Mouse (Mus musculus) neural tube, embryonic 12.5 days (tissue): ENCODE results near the gene Rad51ap1. TPM values are rescaled to one million over a fixed set of nuclear protein-coding genes. Genes with fewer than 3 reads are reported as not detected.

ENCODE experiments used
- ATAC-seq: fragments of 200-750 bp; cut with Nextera tagmentation; 2 replicates; pipeline ENCODE4 v1.8.0; 2017; ENCODE audit warnings: low read depth, mild to moderate bottlenecking, moderate TSS enrichment, moderate library complexity; ENCODE audit not compliant: low FRiP score
- H3K27ac ChIP-seq: fragments of 300-500 bp; sonication (generic); 2 replicates; pipeline ENCODE4 v1.5.1; 2016
- H3K27me3 ChIP-seq: fragments of 300-500 bp; sonication (generic); replicated peaks from 2 replicates; pipeline ENCODE4 v1.6.1; 2016; ENCODE audit warnings: mild to moderate bottlenecking
- H3K36me3 ChIP-seq: fragments of 300-500 bp; sonication (generic); 2 replicates; pipeline ENCODE4 v1.6.1; 2016; ENCODE audit warnings: mild to moderate bottlenecking
- H3K4me1 ChIP-seq: fragments of 300-500 bp; sonication (generic); 2 replicates; pipeline ENCODE4 v1.6.1; 2016
- H3K4me2 ChIP-seq: fragments of 300-500 bp; sonication (generic); replicated peaks from 2 replicates; pipeline ENCODE4 v1.6.1; 2016; ENCODE audit warnings: mild to moderate bottlenecking
- H3K4me3 ChIP-seq: fragments of 300-500 bp; sonication (generic); 2 replicates; pipeline ENCODE4 v1.5.1; 2016
- H3K9ac ChIP-seq: fragments of 300-500 bp; sonication (generic); 2 replicates; pipeline ENCODE4 v1.6.1; 2016; ENCODE audit warnings: mild to moderate bottlenecking
- H3K9me3 ChIP-seq: fragments of 300-500 bp; sonication (generic); 2 replicates; pipeline ENCODE4 v1.6.1; 2016; ENCODE audit warnings: mild to moderate bottlenecking
- WGBS: fragments of 180-500 bp; shearing (Covaris S2); methylation state at CpG from one replicate; pipeline ENCODE4 v1.1.7; 2016; 5-methylcytosine and 5-hydroxymethylcytosine counted together
- polyA plus RNA-seq: library from polyadenylated mRNA; unstranded; fragments of >200 nt; fragmentation: Nextera tagmentation; extraction: Ambion mirVana; gene quantifications from 2 replicates; pipeline ENCODE4 v1.2.1, GENCODE M21; 2016

Rad51ap1 gene
- polyA plus RNA-seq: 37.9 and 39.0 TPM in 2 replicates

DNA sequence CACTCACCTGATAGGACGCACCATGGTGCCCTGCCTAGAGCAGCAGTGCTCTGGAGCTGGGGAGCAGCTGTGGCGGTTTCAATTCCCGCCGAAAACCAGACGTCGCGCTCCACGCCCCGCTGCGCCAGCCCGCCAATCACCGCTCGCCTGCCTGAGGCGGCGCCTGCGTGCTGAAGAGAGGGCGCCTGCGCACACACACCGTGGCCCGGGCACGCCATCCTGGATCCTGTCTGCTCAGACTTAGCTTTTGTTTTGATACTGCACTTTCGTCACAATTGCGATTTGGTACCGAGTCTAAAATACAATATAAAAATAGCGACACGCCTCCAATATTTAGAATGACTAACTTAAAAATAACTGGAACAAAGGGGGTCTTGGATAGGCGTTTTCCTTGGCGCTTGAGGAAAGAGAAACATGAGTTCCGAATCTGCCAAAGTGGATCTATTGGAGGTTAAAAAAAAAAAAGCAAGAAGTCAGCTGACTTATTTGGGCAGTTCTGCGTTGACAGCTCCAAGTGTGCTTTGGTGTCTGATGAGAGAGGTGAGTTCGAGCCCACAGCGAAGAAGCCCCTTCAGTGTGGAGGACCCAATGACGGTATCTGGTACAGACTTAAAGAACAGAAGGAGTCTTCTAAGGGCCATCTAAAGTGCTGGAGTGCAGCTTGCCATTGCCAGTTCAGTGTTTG lies at the start of gene Rad51ap1, which contains the start of gene D6Wsu163e:
Gene Rad51ap1 (minus strand): TSS at position 101 of the 685 bp plus-strand sequence.
Gene D6Wsu163e (plus strand): TSS at position 476 of the 685 bp plus-strand sequence.
- peak; percentile 99 for ATAC-seq
- H3K27me3 ChIP-seq: no peaks in the 10 kb centered on the region
- no peaks in the 10 kb centered on the region for H3K9me3 ChIP-seq
- peaks cover 13% of the 10 kb centered on the region for H3K36me3 ChIP-seq
- H3K9ac ChIP-seq: peak within 1 kb of the TSS; percentile 74
- H3K4me3 ChIP-seq: peak within 1 kb of the TSS; percentile 73
- H3K27ac ChIP-seq: no peak within 1 kb of the TSS
- peak within 1 kb of the TSS; percentile 98 for H3K4me2 ChIP-seq
- H3K4me1 ChIP-seq: peaks cover 18% of the 10 kb centered on the region
- under 1% methylated on average over 33 of the region's 33 CpGs for WGBS

GRCm38 (mm10) chr6:126981539-126982234 lies 42.3 kb upstream of the Rad51ap1 start:
- ATAC-seq: no peak
- H3K36me3 ChIP-seq: no peaks in the 10 kb centered on the region; the same call in 1 of the 2 replicates
- 67% methylated on average over 5 of the region's 5 CpGs for WGBS
- no peak overlapping the region for H3K27ac ChIP-seq
- H3K27me3 ChIP-seq: no peaks in the 10 kb centered on the region
- no peaks in the 10 kb centered on the region for H3K4me1 ChIP-seq
- H3K4me2 ChIP-seq: no peak overlapping the region
- no peak overlapping the region for H3K4me3 ChIP-seq
- H3K9ac ChIP-seq: no peak overlapping the region
- no peaks in the 10 kb centered on the region for H3K9me3 ChIP-seq

GRCm38 (mm10) chr6:126966241-126967026 lies 27.0 kb upstream of the Rad51ap1 start:
- Histone ChIP-seq H3K4me3 (no peak overlapping the region), H3K27ac (no peak overlapping the region), H3K9ac (no peak overlapping the region), H3K36me3 (peaks cover 34% of the 10 kb centered on the region), H3K4me2 (no peak overlapping the region), H3K4me1 (no peaks in the 10 kb centered on the region), H3K27me3 (no peaks in the 10 kb centered on the region), H3K9me3 (no peaks in the 10 kb centered on the region)
- 91% methylated on average over 14 of the region's 14 CpGs for WGBS
- ATAC-seq: no peak

- 92% methylated on average over 9 of the region's 9 CpGs for WGBS
- Histone ChIP-seq H3K36me3 (peaks cover 34% of the 10 kb centered on the region), H3K27ac (no peak overlapping the region), H3K9me3 (no peaks in the 10 kb centered on the region), H3K4me1 (no peaks in the 10 kb centered on the region), H3K27me3 (no peaks in the 10 kb centered on the region), H3K4me3 (no peak overlapping the region), H3K9ac (no peak overlapping the region), H3K4me2 (no peak overlapping the region)
- ATAC-seq: no peak
Observed at GRCm38 (mm10) chr6:126963426-126963825, 24.0 kb upstream of the Rad51ap1 start.

DNA sequence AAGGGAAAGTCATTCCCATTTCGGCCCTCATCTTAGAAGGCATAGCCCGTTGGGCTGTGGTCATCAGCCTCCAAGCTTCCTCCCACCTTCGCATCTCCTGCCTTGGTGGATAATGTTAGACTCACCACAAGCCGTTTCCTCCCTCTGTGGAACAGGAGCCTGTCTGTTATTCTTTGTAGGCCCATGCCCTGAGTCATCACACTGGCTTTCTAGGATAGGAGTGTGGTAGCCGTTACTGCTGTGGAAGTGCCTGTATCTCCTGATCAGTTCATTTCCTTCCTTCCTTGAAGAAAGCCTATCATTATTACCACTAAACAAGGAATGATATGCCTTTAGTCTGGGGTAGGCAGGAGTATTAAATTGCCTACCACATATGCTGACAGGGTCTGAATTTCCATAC lies 23.3 kb upstream of the Rad51ap1 start:
- WGBS: 91% methylated on average over 5 of the region's 5 CpGs
- no peak overlapping the region for H3K9ac ChIP-seq
- no peaks in the 10 kb centered on the region for H3K9me3 ChIP-seq
- no peak overlapping the region for H3K27ac ChIP-seq
- no peak for ATAC-seq
- no peaks in the 10 kb centered on the region for H3K4me1 ChIP-seq
- H3K4me2 ChIP-seq: no peak overlapping the region
- peaks cover 27% of the 10 kb centered on the region for H3K36me3 ChIP-seq
- no peaks in the 10 kb centered on the region for H3K27me3 ChIP-seq
- no peak overlapping the region for H3K4me3 ChIP-seq

DNA sequence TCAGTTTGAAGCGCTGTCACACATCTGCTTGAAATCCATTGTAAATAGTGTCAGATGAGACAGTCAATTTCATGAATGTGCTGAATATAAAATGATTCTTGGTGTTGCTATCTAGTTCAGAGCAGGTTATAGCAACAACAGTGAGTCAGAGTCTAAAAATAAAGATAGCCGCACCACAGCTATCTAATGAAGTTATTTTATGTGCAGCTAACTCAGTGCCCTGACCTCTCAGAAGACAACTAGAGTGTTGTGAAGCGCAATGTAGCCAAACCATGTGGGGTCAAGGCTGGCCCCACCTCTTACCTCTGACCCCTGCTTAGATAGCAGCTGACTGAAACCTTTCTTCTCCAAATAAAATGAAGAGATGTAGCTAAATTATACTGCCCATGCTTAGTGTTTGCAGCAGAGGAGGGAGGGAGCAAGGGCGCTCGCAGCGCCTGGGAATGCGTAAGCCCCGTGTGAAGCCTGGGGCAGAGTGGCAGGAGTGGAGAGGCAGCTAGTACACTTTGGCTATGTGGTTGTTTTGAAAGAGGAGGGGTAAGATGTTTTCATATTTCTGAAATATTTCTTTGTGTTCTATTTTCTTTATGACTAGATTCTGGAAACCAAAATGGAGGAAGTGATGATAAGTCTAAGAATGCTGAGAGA lies 22.1 kb upstream of the Rad51ap1 start:
- 87% methylated on average over 8 of the region's 8 CpGs for WGBS
- no peak for ATAC-seq
- Histone ChIP-seq H3K36me3 (peaks cover 29% of the 10 kb centered on the region), H3K9ac (no peak overlapping the region), H3K9me3 (no peaks in the 10 kb centered on the region), H3K27ac (no peak overlapping the region), H3K4me2 (no peak overlapping the region), H3K4me1 (no peaks in the 10 kb centered on the region), H3K27me3 (no peaks in the 10 kb centered on the region), H3K4me3 (no peak overlapping the region)

- Histone ChIP-seq H3K4me1 (no peaks in the 10 kb centered on the region), H3K36me3 (peaks cover 27% of the 10 kb centered on the region), H3K27me3 (no peaks in the 10 kb centered on the region), H3K27ac (no peak overlapping the region), H3K9ac (no peak overlapping the region), H3K9me3 (no peaks in the 10 kb centered on the region), H3K4me3 (no peak overlapping the region), H3K4me2 (no peak overlapping the region)
- ATAC-seq: no peak
- WGBS: 12% methylated on average over 10 of the region's 10 CpGs
Observed at GRCm38 (mm10) chr6:126955734-126956133, 16.3 kb upstream of the Rad51ap1 start.

DNA sequence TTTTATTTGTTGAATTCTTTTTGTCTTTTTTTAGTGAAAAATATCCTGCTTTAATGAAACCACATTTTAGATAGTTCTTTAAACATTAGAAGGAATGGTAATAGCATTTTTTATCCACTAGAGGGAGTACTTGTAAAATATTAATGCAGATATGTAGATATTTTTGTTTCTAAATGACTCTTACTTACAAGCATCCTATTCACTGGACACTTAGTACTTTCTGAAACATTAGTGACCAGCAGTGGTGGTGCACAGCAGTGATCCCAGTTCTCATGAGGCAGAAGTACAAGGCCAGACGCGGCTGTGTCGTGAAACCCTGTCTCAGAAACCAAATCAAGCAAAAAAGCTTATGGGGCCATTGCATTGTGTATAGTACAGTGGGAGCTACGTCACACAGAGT lies 8.9 kb upstream of the Rad51ap1 start:
- Histone ChIP-seq H3K27ac (no peak overlapping the region), H3K36me3 (peaks cover 43% of the 10 kb centered on the region), H3K4me2 (no peak overlapping the region), H3K9ac (no peak overlapping the region), H3K9me3 (no peaks in the 10 kb centered on the region), H3K4me3 (no peak overlapping the region), H3K27me3 (no peaks in the 10 kb centered on the region), H3K4me1 (no peaks in the 10 kb centered on the region)
- ATAC-seq: no peak
- 94% methylated on average over 4 of the region's 4 CpGs for WGBS

GRCm38 (mm10) chr6:126940451-126940850 lies 1.1 kb upstream of the Rad51ap1 start:
- peak overlapping the region; percentile 98 for H3K4me2 ChIP-seq
- peak overlapping the region; percentile 73 for H3K4me3 ChIP-seq
- H3K27me3 ChIP-seq: no peaks in the 10 kb centered on the region
- peaks cover 18% of the 10 kb centered on the region for H3K4me1 ChIP-seq
- no peak for ATAC-seq
- no peaks in the 10 kb centered on the region for H3K9me3 ChIP-seq
- WGBS: 6% methylated on average over 5 of the region's 5 CpGs
- H3K27ac ChIP-seq: no peak overlapping the region
- H3K36me3 ChIP-seq: peaks cover 20% of the 10 kb centered on the region
- H3K9ac ChIP-seq: peak overlapping the region; percentile 9; the same call in 1 of the 2 replicates

GRCm38 (mm10) chr6:126938853-126939486 lies 417 bp downstream of the Rad51ap1 start:
- H3K9me3 ChIP-seq: no peaks in the 10 kb centered on the region
- H3K27ac ChIP-seq: no peak overlapping the region
- peaks cover 15% of the 10 kb centered on the region; the same call in 1 of the 2 replicates for H3K36me3 ChIP-seq
- under 1% methylated on average over 31 of the region's 31 CpGs for WGBS
- H3K4me1 ChIP-seq: peaks cover 18% of the 10 kb centered on the region
- H3K4me2 ChIP-seq: peak overlapping the region; percentile 98
- no peaks in the 10 kb centered on the region for H3K27me3 ChIP-seq
- peak overlapping the region; percentile 74 for H3K9ac ChIP-seq
- H3K4me3 ChIP-seq: peak overlapping the region; percentile 73
- ATAC-seq: peak; percentile 11

GRCm38 (mm10) chr6:126938047-126938446 lies 1.3 kb downstream of the Rad51ap1 start:
- H3K4me2 ChIP-seq: peak overlapping the region; percentile 98
- no peak overlapping the region for H3K4me3 ChIP-seq
- peaks cover 18% of the 10 kb centered on the region for H3K36me3 ChIP-seq
- H3K9me3 ChIP-seq: no peaks in the 10 kb centered on the region
- no peak overlapping the region for H3K27ac ChIP-seq
- ATAC-seq: no peak
- WGBS: 89% methylated on average over 2 of the region's 2 CpGs
- H3K9ac ChIP-seq: 0 out of 2 replicates have a peak overlapping the region, but pooled peaks have one; percentile 74
- H3K4me1 ChIP-seq: peaks cover 18% of the 10 kb centered on the region
- no peaks in the 10 kb centered on the region for H3K27me3 ChIP-seq
